Mouse (Mus musculus) forelimb bud, embryonic 11.5 days (tissue): ENCODE results near the gene Ebf1.

Experiments
- DNase-seq: peaks from one replicate; pipeline ENCODE4 v3.0.0-alpha.2; 2012; ENCODE audit warnings: low read depth, low spot score

The Ebf1 gene

GRCm38 (mm10) chr11:44777331-44778310 is 160.5 kb downstream of the Ebf1 start:
- no peak for DNase-seq

- no peak for DNase-seq
Measured at GRCm38 (mm10) chr11:44779030-44779429, 161.9 kb downstream of the Ebf1 start.

- no peak for DNase-seq
Measured at GRCm38 (mm10) chr11:44784255-44785029, 167.3 kb downstream of the Ebf1 start.

- DNase-seq: no peak
Measured at GRCm38 (mm10) chr11:44785063-44785462, 167.9 kb downstream of the Ebf1 start.

DNA sequence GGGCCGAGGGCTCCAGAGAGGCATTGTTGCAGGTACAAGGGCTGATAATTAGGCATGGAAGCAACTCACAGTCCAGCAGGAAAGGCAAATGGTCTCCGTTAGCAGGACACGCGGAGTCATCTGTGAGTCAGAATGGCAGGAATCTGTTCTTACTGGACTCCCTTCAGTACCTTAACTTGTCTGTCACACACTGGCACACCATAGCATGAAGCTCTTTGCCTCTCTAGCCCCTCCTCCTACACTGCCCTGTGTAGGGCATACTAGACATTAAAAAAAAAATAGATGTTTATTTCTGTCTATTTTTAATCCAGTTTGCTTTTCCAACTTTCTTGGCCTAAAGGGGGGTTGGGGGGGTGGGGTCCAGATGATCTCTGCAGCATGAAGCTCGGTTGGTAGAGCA is 168.4 kb downstream of the Ebf1 start:
- DNase-seq: no peak

DNA sequence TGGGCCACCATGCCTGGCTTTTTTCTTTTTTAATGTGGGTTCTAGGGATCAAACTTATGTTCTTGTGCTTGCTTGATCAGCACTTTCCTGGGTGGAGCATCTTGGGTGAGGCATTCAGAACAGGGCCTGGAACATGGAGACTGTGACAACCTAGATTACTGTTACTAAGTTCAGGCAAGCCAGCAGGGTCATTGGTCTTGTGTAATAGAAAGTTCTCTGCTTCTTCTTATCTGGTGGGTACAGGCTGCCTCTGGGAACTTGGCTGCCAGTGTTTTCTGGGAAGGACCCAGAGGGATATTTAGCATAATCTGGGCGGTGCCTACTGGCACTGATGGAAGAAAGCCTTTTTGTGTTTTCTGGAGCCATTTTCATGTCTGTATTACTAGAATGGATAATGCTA is 170.9 kb downstream of the Ebf1 start:
- DNase-seq: no peak

DNA sequence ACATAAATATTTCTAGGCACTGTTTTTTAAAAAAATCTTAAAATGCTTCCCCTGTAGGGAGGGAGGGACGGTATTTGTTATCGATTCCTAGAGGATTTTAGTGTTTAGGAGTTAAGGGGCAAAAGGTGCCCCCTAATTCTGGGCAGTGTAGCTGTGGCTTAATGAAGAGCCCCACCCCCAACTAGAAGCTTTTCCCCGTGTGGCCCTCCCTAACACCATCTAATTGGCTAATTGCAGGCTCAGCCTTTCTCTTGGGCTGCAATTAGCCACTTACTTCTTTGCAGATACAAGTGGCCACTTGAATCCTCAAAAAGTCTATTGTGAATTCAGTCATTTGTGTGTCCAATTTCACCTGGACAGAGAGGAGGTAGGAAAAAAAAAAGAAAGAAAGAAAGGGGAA is 175.7 kb downstream of the Ebf1 start:
- no peak for DNase-seq

GRCm38 (mm10) chr11:44794883-44795282 is 177.8 kb downstream of the Ebf1 start:
- DNase-seq: no peak

GRCm38 (mm10) chr11:44795767-44796166 is 178.7 kb downstream of the Ebf1 start:
- no peak for DNase-seq

- DNase-seq: no peak
Measured at GRCm38 (mm10) chr11:44798270-44798669, 181.2 kb downstream of the Ebf1 start.

GRCm38 (mm10) chr11:44804046-44804445 is 186.9 kb downstream of the Ebf1 start:
- no peak for DNase-seq

GRCm38 (mm10) chr11:44806589-44806988 is 189.5 kb downstream of the Ebf1 start:
- DNase-seq: peak; percentile 29

DNA sequence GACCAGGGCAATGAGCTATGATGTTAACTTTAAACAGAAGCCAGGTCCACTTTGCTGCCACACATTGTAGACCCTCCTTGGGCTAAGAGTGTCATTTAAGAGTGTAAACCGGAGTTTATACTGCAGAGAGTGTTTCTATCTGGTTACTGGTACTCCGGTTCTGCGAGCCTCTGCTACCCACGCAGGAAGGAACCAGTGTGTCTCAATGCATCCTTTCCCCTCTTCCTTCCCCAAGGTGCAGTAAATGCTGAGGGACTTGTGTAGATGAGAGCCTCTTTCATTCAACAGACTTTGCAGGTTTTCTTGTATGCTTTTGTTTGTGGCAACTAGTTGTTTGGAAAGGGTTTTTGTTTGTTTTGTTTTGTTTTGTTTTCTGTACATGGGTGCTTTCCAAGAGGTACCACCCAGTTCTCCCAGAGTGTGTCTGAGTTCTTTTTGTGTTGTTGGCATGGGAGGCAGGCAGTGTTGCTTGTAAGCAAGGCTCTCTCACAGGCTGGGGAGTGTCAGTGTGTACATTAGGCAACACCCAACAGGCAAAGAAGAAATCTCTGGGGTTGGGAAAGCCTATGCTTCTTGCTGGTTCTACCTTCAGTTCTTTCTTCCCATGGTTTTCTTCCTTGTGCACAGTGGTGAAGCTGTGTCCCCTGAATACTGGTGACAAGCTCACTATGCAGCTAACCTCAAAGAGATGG is 191.9 kb downstream of the Ebf1 start:
- no peak for DNase-seq

DNA sequence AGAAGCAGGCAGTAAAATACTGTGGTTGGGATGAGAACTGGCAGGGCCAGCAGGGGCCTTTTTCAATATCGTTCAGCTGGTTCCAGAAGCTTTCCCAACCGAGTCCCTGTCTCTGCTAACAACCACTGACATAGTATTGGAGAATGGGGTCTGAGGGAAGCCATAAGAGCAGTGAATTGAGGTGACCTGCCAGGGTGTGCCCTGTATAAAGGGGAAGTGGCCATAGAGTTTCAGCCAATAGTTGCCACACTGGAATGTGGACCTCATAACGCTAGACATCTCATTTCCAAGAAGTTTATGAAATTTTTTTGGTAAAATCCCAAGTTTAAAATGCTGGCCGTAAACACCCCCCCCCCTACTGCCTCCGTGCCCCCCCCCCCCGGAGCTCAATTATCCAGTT is 193.9 kb downstream of the Ebf1 start:
- DNase-seq: no peak

DNA sequence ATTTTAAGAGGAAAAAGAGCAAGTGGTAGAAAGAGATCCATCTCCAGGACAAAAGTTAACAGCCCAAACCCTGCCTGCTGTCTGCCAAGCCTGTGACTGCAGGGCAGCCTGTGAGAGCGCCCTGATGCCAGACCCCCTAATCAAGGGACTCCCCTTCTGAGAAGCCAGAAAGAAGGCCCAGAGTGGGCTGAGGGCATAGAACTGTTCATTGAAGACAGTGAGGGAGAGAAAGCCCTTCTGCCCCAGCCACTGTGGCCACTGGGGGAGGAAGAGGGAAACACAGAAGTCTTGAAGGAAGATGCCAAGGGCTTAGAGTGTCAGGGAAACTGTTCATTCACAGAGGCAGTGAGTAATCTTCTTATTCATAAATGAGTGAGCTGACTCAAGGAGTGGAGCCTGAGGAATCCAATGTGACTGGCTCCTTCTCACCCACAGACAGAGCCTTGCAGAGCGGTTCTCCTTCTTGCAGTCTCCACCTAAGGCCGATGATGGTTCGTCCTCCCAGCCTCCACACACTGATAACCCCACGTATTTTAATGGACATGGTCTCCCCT is 195.2 kb downstream of the Ebf1 start:
- no peak for DNase-seq

GRCm38 (mm10) chr11:44813534-44813933 is 196.4 kb downstream of the Ebf1 start:
- no peak for DNase-seq

GRCm38 (mm10) chr11:44814847-44815246 is 197.7 kb downstream of the Ebf1 start:
- DNase-seq: no peak

DNA sequence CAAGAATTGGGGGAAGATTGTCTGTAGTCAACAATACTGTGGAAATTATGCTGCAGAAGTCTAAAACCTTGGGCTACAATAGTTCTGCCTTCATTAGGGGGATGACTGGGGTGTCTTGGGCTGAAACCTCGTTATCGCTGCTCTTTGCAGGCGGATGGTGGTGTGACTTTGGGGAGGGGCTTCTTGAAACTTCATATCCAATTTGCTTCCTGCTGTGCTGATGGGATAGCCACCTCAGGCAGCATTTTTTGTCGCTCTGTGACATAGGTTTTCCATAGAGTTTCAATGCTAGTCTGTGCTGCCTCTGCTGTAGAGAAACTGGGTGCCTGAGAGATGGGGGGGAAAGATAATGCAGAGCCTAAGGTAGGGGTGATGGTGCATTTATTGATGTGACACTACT is 198.9 kb downstream of the Ebf1 start:
- DNase-seq: no peak

- DNase-seq: no peak
Measured at GRCm38 (mm10) chr11:44822312-44822711, 205.2 kb downstream of the Ebf1 start.

- peak; percentile 20 for DNase-seq
Measured at GRCm38 (mm10) chr11:44832227-44832939, 215.3 kb downstream of the Ebf1 start.

DNA sequence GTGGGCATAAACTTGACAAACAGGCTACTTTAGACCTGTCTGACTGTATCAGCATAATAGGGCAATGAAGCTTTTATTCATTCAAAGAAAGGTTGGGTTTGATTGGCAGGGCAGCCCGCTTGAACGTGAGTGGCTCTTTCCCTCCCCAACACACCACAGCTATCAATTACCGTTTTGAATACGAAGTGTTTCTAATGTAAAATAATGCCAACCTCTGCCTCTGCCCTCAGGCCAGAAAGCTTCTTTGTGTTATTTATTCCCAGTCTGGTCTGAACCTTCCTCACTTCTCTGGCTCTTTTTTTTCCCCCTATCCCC is 215.8 kb downstream of the Ebf1 start:
- DNase-seq: no peak
